Comparison of ENCODE assay signal across 24 mouse cellular contexts in genomic region chr6:23966980-23967379, GRCm38 (mm10). TPM values are rescaled to one million over a fixed set of nuclear protein-coding genes. Genes with fewer than 3 reads are reported as not detected.
"Had no signal": no experiment of that assay in that cellular context is flagged by ENCODE, and none has a peak within 500 bp of the region (broad histone marks: within the 10 kb centered on the region; RNA-seq: fewer than 3 reads in every experiment).

No protein-coding gene starts in this region.

- H3K9ac ChIP-seq: limb, embryonic 13.5 days; liver, embryonic 14.5 days; midbrain, embryonic 15.5 days; neural tube, embryonic 12.5 days had no signal

- H3K4me2 ChIP-seq: limb, embryonic 13.5 days; midbrain, embryonic 11.5 days; midbrain, embryonic 15.5 days; neural tube, embryonic 12.5 days had no signal

- H3K4me3 ChIP-seq: limb, embryonic 13.5 days; megakaryocyte, embryonic 14.5 days; midbrain, embryonic 15.5 days; neural tube, embryonic 12.5 days had no signal

- H3K9me3 ChIP-seq: limb, embryonic 13.5 days; megakaryocyte, embryonic 14.5 days; midbrain, embryonic 15.5 days; neural tube, embryonic 12.5 days had no signal

- ATAC-seq: hindbrain, embryonic 16.5 days; inflammation-experienced regulatory T-cells, adult 6 months; midbrain, embryonic 15.5 days had no signal

- H3K27ac ChIP-seq: limb, embryonic 13.5 days; liver, embryonic 14.5 days; macrophage; midbrain, embryonic 15.5 days; neural tube, embryonic 12.5 days had no signal

- H3K4me1 ChIP-seq: limb, embryonic 13.5 days; megakaryocyte, embryonic 14.5 days; midbrain, embryonic 15.5 days; neural tube, embryonic 12.5 days had no signal

- H3K36me3 ChIP-seq: limb, embryonic 13.5 days; midbrain, embryonic 15.5 days; neural tube, embryonic 12.5 days had no signal

- H3K27me3 ChIP-seq: limb, embryonic 13.5 days; megakaryocyte, embryonic 14.5 days; midbrain, embryonic 15.5 days; neural tube, embryonic 12.5 days had no signal

- DNase-seq: kidney, adult 11 months; kidney, adult 9 months; kidney, postnatal 10 days; kidney, postnatal 4 days; lung, adult 18-20 months; thymus, postnatal 4 days had no signal

RNA-seq across cellular contexts. Expression of gene Tas2r118, which starts 2.9 kb away (rescaled TPM):
- total RNA-seq: layer of hippocampus, adult 8-10 months; layer of hippocampus, postnatal 14 days; left cerebral cortex, postnatal 25 days; liver, adult 2 months; monocyte, adult 5-6 weeks; neutrophil, adult 5-6 weeks had no signal
- polyA plus RNA-seq: hindbrain, embryonic 16.5 days; inflammation-experienced regulatory T-cells, adult 6 months; limb, embryonic 13.5 days; liver, adult 2 months; liver, embryonic 14.5 days; lung, embryonic 16.5 days; macrophage; midbrain, embryonic 11.5 days; midbrain, embryonic 15.5 days; neural tube, embryonic 12.5 days; small intestine, adult 2 months; stomach, embryonic 16.5 days had no signal
